Mouse (Mus musculus) embryonic facial prominence, embryonic 14.5 days (tissue): ENCODE measurements at regions not wholly inside any gene's neighbourhood (a gene's known extent, or its start where the extent isn't known, plus 50 kb on each side); places are given as distances from the start of the nearest gene placed in this dataset.

Experiments
- ATAC-seq: fragments of 200-750 bp; cut with Nextera tagmentation; 2 replicates; pipeline ENCODE4 v1.8.0; 2017; ENCODE audit warnings: low read depth, moderate number of reproducible peaks, moderate TSS enrichment
- DNase-seq: peaks from one replicate; pipeline ENCODE4 v3.0.0-alpha.2; 2015; ENCODE audit warnings: low spot score
- H3K27ac ChIP-seq: fragments of 300-500 bp; sonication (generic); replicated peaks from 2 replicates; pipeline ENCODE4 v1.5.1; 2014; ENCODE audit warnings: low read depth, mild to moderate bottlenecking, low read length, moderate library complexity
- H3K27me3 ChIP-seq: fragments of 300-500 bp; sonication (generic); replicated peaks from 2 replicates; pipeline ENCODE4 v1.6.1; 2014; ENCODE audit warnings: low read length; ENCODE audit not compliant: control insufficient read depth, insufficient read depth
- H3K36me3 ChIP-seq: fragments of 300-500 bp; sonication (generic); 2 replicates; pipeline ENCODE4 v1.6.1; 2014; ENCODE audit warnings: low read length, mixed read lengths; ENCODE audit not compliant: control insufficient read depth, insufficient read depth
- H3K4me1 ChIP-seq: fragments of 300-500 bp; sonication (generic); 2 replicates; pipeline ENCODE4 v1.6.1; 2014; ENCODE audit warnings: antibody characterized with exemption, low read length; ENCODE audit not compliant: control insufficient read depth, insufficient read depth
- H3K4me2 ChIP-seq: fragments of 300-500 bp; sonication (generic); 2 replicates; pipeline ENCODE4 v1.6.1; 2014; ENCODE audit warnings: low read depth, mild to moderate bottlenecking, low read length, moderate library complexity, mixed read lengths
- H3K4me3 ChIP-seq: fragments of 300-500 bp; sonication (generic); 2 replicates; pipeline ENCODE4 v1.5.1; 2014; ENCODE audit warnings: low read depth, mild to moderate bottlenecking, low read length
- H3K9ac ChIP-seq: fragments of 300-500 bp; sonication (generic); 2 replicates; pipeline ENCODE4 v1.6.1; 2014; ENCODE audit warnings: low read depth, mild to moderate bottlenecking, low read length, moderate library complexity, mixed read lengths
- H3K9me3 ChIP-seq: fragments of 300-500 bp; sonication (generic); 2 replicates; pipeline ENCODE4 v1.6.1; 2016; ENCODE audit warnings: low read length; ENCODE audit not compliant: control insufficient read depth
- WGBS: fragments of 180-500 bp; shearing (Covaris S2); extraction: QIAGEN DNeasy Blood & Tissue Kit; methylation state at CpG from one replicate; pipeline ENCODE4 v1.1.7; 2014; 5-methylcytosine and 5-hydroxymethylcytosine counted together

DNA sequence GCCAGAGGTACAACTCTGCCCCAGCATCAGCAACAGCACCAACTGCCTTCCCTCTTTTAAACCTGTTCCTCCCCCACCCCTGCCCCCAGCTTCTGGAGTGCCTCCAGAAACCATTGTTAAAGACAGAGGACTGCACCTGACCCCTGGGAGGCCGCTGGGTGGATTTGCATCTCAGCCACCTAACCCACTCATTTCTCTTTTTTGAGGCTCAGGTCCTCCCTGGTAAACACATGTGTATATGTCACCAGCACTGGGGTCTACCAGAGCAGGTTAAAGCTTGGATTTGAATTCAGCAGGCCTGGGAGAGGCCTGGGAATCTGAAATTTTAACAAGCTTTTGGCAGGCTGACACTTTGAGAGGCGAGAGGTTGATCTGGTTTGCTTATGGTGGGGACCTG, 63.5 kb upstream of the Kazn start:
- H3K36me3 ChIP-seq = no peaks in the 10 kb centered on the region
- no peak for DNase-seq
- no peak overlapping the region for H3K9ac ChIP-seq
- H3K27me3 ChIP-seq = no peaks in the 10 kb centered on the region
- no peak overlapping the region for H3K4me2 ChIP-seq
- H3K4me3 ChIP-seq = no peak overlapping the region
- no peak for ATAC-seq
- peaks cover 11% of the 10 kb centered on the region for H3K4me1 ChIP-seq
- 26% methylated on average over 2 of the region's 2 CpGs for WGBS
- H3K9me3 ChIP-seq = no peaks in the 10 kb centered on the region
- no peak overlapping the region for H3K27ac ChIP-seq

GRCm38 (mm10) chr4:142302041-142302723, 63.0 kb upstream of the Kazn start:
- no peak overlapping the region for H3K4me2 ChIP-seq
- no peaks in the 10 kb centered on the region for H3K36me3 ChIP-seq
- H3K27me3 ChIP-seq = no peaks in the 10 kb centered on the region
- no peak overlapping the region for H3K9ac ChIP-seq
- H3K9me3 ChIP-seq = no peaks in the 10 kb centered on the region
- DNase-seq (no peak), ATAC-seq (no peak)
- H3K4me1 ChIP-seq = peaks cover 11% of the 10 kb centered on the region
- WGBS = 28% methylated on average over 8 of the region's 8 CpGs
- H3K4me3 ChIP-seq = no peak overlapping the region
- no peak overlapping the region for H3K27ac ChIP-seq

DNA sequence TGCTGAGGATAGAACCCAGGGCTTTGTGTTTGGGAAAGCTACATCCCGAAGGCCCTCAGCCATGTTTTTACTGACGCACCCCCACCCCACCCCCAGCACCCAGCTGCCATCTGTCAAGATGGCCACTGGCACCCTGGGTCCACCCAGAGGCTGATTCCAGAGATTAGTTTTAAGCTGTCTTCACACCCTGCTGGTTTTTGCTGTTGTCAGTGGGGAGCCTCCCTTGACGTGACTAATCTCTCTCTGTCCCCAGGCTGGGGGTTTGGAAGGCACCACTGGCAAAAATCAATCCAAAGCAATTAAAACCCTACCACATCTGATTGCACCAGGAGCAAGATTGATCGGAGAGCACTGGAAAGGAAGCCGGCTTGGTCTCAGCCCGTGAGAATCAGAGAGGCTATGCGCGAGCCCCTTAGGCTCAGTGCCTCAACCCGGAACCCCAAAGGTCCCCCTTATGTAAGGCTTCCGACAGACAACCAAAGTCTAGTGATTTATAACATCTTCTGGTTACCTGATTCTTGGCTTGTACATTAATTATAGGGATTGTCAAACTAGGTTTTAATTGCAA, 59.7 kb upstream of the Kazn start:
- H3K4me3 ChIP-seq = no peak overlapping the region
- WGBS = 59% methylated on average over 10 of the region's 10 CpGs
- peaks cover 11% of the 10 kb centered on the region for H3K4me1 ChIP-seq
- H3K27me3 ChIP-seq = no peaks in the 10 kb centered on the region
- DNase-seq (no peak), ATAC-seq (no peak)
- H3K27ac ChIP-seq = no peak overlapping the region
- no peak overlapping the region for H3K4me2 ChIP-seq
- no peak overlapping the region for H3K9ac ChIP-seq
- H3K9me3 ChIP-seq = no peaks in the 10 kb centered on the region
- H3K36me3 ChIP-seq = no peaks in the 10 kb centered on the region

DNA sequence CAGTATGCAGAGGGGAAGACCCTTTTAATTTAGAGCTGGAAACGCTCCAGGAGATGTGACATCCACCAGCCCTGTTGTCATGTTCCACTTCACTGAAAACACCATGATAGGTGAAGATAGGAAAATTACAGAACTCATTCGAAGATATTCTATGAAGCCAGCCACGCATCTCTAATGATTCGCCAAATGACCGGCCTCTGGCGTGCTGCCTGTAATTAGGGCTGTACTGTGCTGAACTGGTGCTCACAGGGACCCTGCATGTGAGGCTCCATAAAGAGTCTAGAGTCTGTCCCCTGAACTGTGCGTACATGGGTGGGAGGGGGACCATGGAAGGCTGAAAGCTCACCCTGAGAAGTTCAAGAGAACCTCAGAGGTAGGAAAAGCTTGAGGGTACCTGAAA, 53.6 kb upstream of the Kazn start:
- no peak overlapping the region for H3K27ac ChIP-seq
- H3K9ac ChIP-seq = no peak overlapping the region
- no peak for DNase-seq
- no peak overlapping the region for H3K4me2 ChIP-seq
- no peaks in the 10 kb centered on the region for H3K4me1 ChIP-seq
- 73% methylated on average over 7 of the region's 7 CpGs for WGBS
- no peak for ATAC-seq
- no peak overlapping the region for H3K4me3 ChIP-seq
- no peaks in the 10 kb centered on the region for H3K9me3 ChIP-seq
- no peaks in the 10 kb centered on the region for H3K36me3 ChIP-seq
- H3K27me3 ChIP-seq = no peaks in the 10 kb centered on the region

DNA sequence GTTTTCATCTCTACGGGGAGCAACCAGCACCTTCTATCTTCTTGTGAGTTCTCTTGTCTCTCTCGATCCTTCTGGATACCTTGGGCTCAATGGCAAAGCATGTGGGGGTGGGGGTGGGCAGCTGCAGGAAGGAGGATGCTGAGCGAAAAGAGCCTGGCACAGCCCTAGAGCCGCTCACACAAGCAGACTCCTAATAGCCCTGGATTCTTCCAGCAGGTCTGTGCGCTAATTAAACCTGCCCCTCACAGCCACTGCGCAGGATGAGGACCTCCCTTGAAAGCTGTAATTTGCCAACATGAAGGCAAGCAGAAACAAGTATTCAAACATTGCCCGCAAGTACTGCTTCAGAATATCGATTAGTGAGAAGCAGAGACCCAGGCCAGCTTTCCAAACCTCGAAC, 53.1 kb upstream of the Kazn start:
- ATAC-seq = no peak

DNA sequence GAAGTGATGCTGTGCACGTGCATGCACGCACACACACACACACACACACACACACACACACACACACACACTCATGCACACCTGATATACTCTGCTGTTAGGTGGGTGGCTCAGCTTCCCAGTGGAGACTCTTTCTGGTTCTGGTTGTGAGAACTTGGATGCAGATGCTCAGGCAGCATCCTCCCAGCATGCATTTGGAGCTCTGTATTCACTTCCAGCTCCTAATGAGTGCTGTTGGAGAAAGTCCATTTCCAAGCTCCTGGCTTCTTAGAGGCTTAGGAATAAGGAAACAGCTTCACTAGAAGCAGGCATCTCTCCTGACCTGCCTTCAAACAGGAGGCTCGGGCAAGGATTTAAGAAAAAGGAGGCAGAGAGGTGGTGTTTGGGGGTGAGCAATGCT, 52.2 kb upstream of the Kazn start:
- no peak overlapping the region for H3K4me3 ChIP-seq
- H3K36me3 ChIP-seq = no peaks in the 10 kb centered on the region
- H3K9ac ChIP-seq = no peak overlapping the region
- no peaks in the 10 kb centered on the region for H3K9me3 ChIP-seq
- no peak for DNase-seq
- H3K4me1 ChIP-seq = no peaks in the 10 kb centered on the region
- 83% methylated on average over 3 of the region's 3 CpGs for WGBS
- no peak overlapping the region for H3K4me2 ChIP-seq
- H3K27ac ChIP-seq = no peak overlapping the region
- no peak for ATAC-seq
- no peaks in the 10 kb centered on the region for H3K27me3 ChIP-seq

More for the DNA sequence above, 53.1 kb upstream of the Kazn start:
- H3K9me3 ChIP-seq = no peaks in the 10 kb centered on the region
- DNase-seq = no peak
- no peak overlapping the region for H3K4me3 ChIP-seq
- H3K27ac ChIP-seq = no peak overlapping the region
- WGBS = 69% methylated on average over 9 of the region's 9 CpGs
- H3K4me1 ChIP-seq = no peaks in the 10 kb centered on the region
- H3K9ac ChIP-seq = no peak overlapping the region
- no peaks in the 10 kb centered on the region for H3K27me3 ChIP-seq
- no peaks in the 10 kb centered on the region for H3K36me3 ChIP-seq
- no peak overlapping the region for H3K4me2 ChIP-seq
